Mouse (Mus musculus) kidney, embryonic 15.5 days (tissue): ENCODE results near the gene Erich3. TPM values are rescaled to one million over a fixed set of nuclear protein-coding genes. Genes with fewer than 3 reads are reported as not detected.

Experiments used
- ATAC-seq: fragments of 200-750 bp; cut with Nextera tagmentation; replicated peaks from 2 replicates; pipeline ENCODE4 v1.8.0; 2017; ENCODE audit warnings: moderate TSS enrichment; ENCODE audit not compliant: low FRiP score
- H3K27ac ChIP-seq: fragments of 300-500 bp; sonication (generic); 2 replicates; pipeline ENCODE4 v1.5.1; 2015; ENCODE audit warnings: mild to moderate bottlenecking, inconsistent platforms
- H3K27me3 ChIP-seq: fragments of 300-500 bp; sonication (generic); 2 replicates; pipeline ENCODE4 v1.6.1; 2015; ENCODE audit warnings: inconsistent platforms
- H3K36me3 ChIP-seq: fragments of 300-500 bp; sonication (generic); 2 replicates; pipeline ENCODE4 v1.6.1; 2015; ENCODE audit warnings: inconsistent platforms
- H3K4me1 ChIP-seq: fragments of 300-500 bp; sonication (generic); 2 replicates; pipeline ENCODE4 v1.6.1; 2015; ENCODE audit warnings: inconsistent platforms
- H3K4me2 ChIP-seq: fragments of 300-500 bp; sonication (generic); 2 replicates; pipeline ENCODE4 v1.6.1; 2015; ENCODE audit warnings: moderate library complexity, mild to moderate bottlenecking, inconsistent platforms
- H3K4me3 ChIP-seq: fragments of 300-500 bp; sonication (generic); replicated peaks from 2 replicates; pipeline ENCODE4 v1.5.1; 2015; ENCODE audit warnings: mild to moderate bottlenecking, inconsistent platforms
- H3K9ac ChIP-seq: fragments of 300-500 bp; sonication (generic); 2 replicates; pipeline ENCODE4 v1.6.1; 2015; ENCODE audit warnings: mild to moderate bottlenecking, inconsistent platforms
- H3K9me3 ChIP-seq: fragments of 300-500 bp; sonication (generic); replicated peaks from 2 replicates; pipeline ENCODE4 v1.6.1; 2016; ENCODE audit warnings: inconsistent platforms
- WGBS: fragments of 180-500 bp; shearing (Covaris S2); methylation state at CpG from one replicate; pipeline ENCODE4 v1.1.7; 2015; ENCODE audit warnings: mixed read lengths; 5-methylcytosine and 5-hydroxymethylcytosine counted together
- polyA plus RNA-seq: library from polyadenylated mRNA; unstranded; fragments of >200 nt; fragmentation: Nextera tagmentation; extraction: Ambion mirVana; gene quantifications from 2 replicates; pipeline ENCODE4 v1.2.1, GENCODE M21; 2015

Gene Erich3
- polyA plus RNA-seq, 1 experiment from 2014 or later, result 0.10 TPM

GRCm38 (mm10) chr3:154815606-154816005, 151.9 kb downstream of the Erich3 start:
- no peak; the same call in 1 of the 2 replicates for ATAC-seq
- Histone ChIP-seq H3K27ac (no peak overlapping the region), H3K4me1 (no peaks in the 10 kb centered on the region), H3K27me3 (peaks cover 10% of the 10 kb centered on the region), H3K36me3 (no peaks in the 10 kb centered on the region), H3K9me3 (no peaks in the 10 kb centered on the region), H3K4me3 (no peak overlapping the region), H3K9ac (no peak overlapping the region), H3K4me2 (no peak overlapping the region)
- WGBS, result 15% methylated on average over 2 of the region's 2 CpGs

GRCm38 (mm10) chr3:154816231-154816630, 152.6 kb downstream of the Erich3 start:
- Histone ChIP-seq H3K36me3 (no peaks in the 10 kb centered on the region), H3K4me3 (no peak overlapping the region), H3K27ac (no peak overlapping the region), H3K4me2 (no peak overlapping the region), H3K27me3 (peaks cover 10% of the 10 kb centered on the region), H3K4me1 (no peaks in the 10 kb centered on the region), H3K9me3 (no peaks in the 10 kb centered on the region), H3K9ac (no peak overlapping the region)
- 74% methylated on average over 3 of the region's 3 CpGs for whole genome bisulfite sequencing
- ATAC-seq, result no peak

GRCm38 (mm10) chr3:154816801-154817625, 153.4 kb downstream of the Erich3 start:
- Histone ChIP-seq H3K27ac (no peak overlapping the region), H3K9me3 (no peaks in the 10 kb centered on the region), H3K4me2 (no peak overlapping the region), H3K36me3 (no peaks in the 10 kb centered on the region), H3K4me1 (no peaks in the 10 kb centered on the region), H3K27me3 (peaks cover 10% of the 10 kb centered on the region), H3K9ac (no peak overlapping the region), H3K4me3 (no peak overlapping the region)
- 45% methylated on average over 19 of the region's 19 CpGs for WGBS
- no peak for ATAC-seq

Other genes starting within 250 kb of the Erich3 start
- 36.2 and 39.5 TPM in 2 replicates for gene Cryz, start 67.1 kb upstream of the Erich3 start, polyA plus RNA-seq
- 13.8 and 15.8 TPM in 2 replicates for gene Tyw3, start 66.8 kb upstream of the Erich3 start, polyA plus RNA-seq